Mouse (Mus musculus): ENCODE results near the gene Sohlh2.
A peak's percentile ranks its signal among the peaks of the same experiment; 100 is the strongest.

The Sohlh2 gene

GRCm38 (mm10) chr3:55212254-55212653 is 30.4 kb downstream of the Sohlh2 start:
- no peak for DNase-seq

GRCm38 (mm10) chr3:55213785-55214184 is 32.0 kb downstream of the Sohlh2 start:
- no peak for DNase-seq

- no peak for DNase-seq
These were observed 32.6 kb downstream of the Sohlh2 start for GRCm38 (mm10) chr3:55214413-55214812.

GRCm38 (mm10) chr3:55222502-55222901 is 40.7 kb downstream of the Sohlh2 start:
- peak; percentile 32 for DNase-seq

- no peak for DNase-seq
These were observed 42.0 kb downstream of the Sohlh2 start for GRCm38 (mm10) chr3:55223862-55224261.

- peak; percentile 28 for DNase-seq
These were observed 44.8 kb downstream of the Sohlh2 start for GRCm38 (mm10) chr3:55226501-55227213.

GRCm38 (mm10) chr3:55227214-55227581 is 45.4 kb downstream of the Sohlh2 start:
- no peak for DNase-seq

GRCm38 (mm10) chr3:55241730-55242421 is 60.0 kb downstream of the Sohlh2 start, which contains the start of gene Dclk1:
Dclk1 (plus strand) TSS chr3:55242364.
- no peak for DNase-seq

GRCm38 (mm10) chr3:55242422-55243055 is 60.7 kb downstream of the Sohlh2 start:
- peak; percentile 86 for DNase-seq

- DNase-seq: no peak
These were observed 61.2 kb downstream of the Sohlh2 start for GRCm38 (mm10) chr3:55243056-55243471.

GRCm38 (mm10) chr3:55244087-55244486 is 62.3 kb downstream of the Sohlh2 start:
- peak; percentile 22 for DNase-seq

- DNase-seq: no peak
These were observed 64.9 kb downstream of the Sohlh2 start for GRCm38 (mm10) chr3:55246618-55247272.

GRCm38 (mm10) chr3:55248048-55248447 is 66.2 kb downstream of the Sohlh2 start:
- no peak for DNase-seq

- peak; percentile 61 for DNase-seq
These were observed 66.7 kb downstream of the Sohlh2 start for GRCm38 (mm10) chr3:55248508-55248907.

- no peak for DNase-seq
These were observed 68.8 kb downstream of the Sohlh2 start for GRCm38 (mm10) chr3:55250631-55251030.

Measured in right cerebral cortex, postnatal 4 days (tissue).